Mouse (Mus musculus) large intestine, adult 2 months (tissue): ENCODE results near the gene Gm11541. TPM values are rescaled to one million over a fixed set of nuclear protein-coding genes. Genes with fewer than 3 reads are reported as not detected.

Source experiments
- DNase-seq: peaks from one replicate; pipeline ENCODE4 v3.0.0-alpha.2; 2012; ENCODE audit warnings: low read depth, low spot score
- WGBS: fragments of 180-500 bp; shearing (Covaris S2); methylation state at CpG from one replicate; pipeline ENCODE4 v1.1.7; 2018; 5-methylcytosine and 5-hydroxymethylcytosine counted together
- polyA plus RNA-seq: library from polyadenylated mRNA; depleted of rRNA; stranded (reverse); fragments of >200 nt; gene quantifications from 2 replicates; pipeline ENCODE4 v1.2.3, GENCODE M21; 2012; rRNA removed

The Gm11541 gene
- polyA plus RNA-seq, 1 experiment: not detected

DNA sequence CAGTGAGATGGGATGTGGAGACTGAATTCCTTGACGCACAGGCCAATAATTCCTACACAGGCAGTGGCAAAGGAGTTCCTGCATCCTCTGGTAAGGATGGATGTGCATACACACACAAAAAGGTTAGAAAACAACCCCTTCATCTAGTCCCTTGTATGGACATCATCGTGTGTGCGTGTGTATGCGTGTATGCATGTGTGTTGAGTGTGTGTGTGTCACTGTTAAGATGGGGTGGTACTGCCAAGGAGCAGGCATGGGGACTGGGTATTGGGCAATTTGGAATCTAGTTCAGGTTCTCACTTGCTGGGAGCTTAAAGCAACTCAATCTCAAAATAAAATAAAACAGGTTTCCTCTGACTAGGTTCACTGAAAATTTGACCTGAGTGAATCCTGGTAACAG is 57.8 kb downstream of the Gm11541 start:
- 96% methylated on average over 4 of the region's 4 CpGs for WGBS
- no peak for DNase-seq

Other genes starting within 250 kb of the Gm11541 start
- 8.8 and 10.1 TPM in 2 replicates for gene Cacna1g, start 230.3 kb downstream of the Gm11541 start, polyA plus RNA-seq
- 0.05 TPM in 1 of 2 replicates, not detected in the other for gene Spata20, start 218.3 kb downstream of the Gm11541 start, polyA plus RNA-seq
- gene Epn3, start 204.5 kb downstream of the Gm11541 start, polyA plus RNA-seq: 1.6 and 2.4 TPM in 2 replicates
- 0.84 and 1.2 TPM in 2 replicates for gene Mycbpap, start 182.8 kb downstream of the Gm11541 start, polyA plus RNA-seq
- 2.5 and 6.2 TPM in 2 replicates for gene Rsad1, start 155.2 kb downstream of the Gm11541 start, polyA plus RNA-seq
- 0.63 and 1.1 TPM in 2 replicates for gene Chad, start 139.5 kb downstream of the Gm11541 start, polyA plus RNA-seq
- 19.8 and 31.8 TPM in 2 replicates for gene Acsf2, start 102.6 kb downstream of the Gm11541 start, polyA plus RNA-seq
- gene Lrrc59, start 74.7 kb downstream of the Gm11541 start, polyA plus RNA-seq: 165 and 204 TPM in 2 replicates
- gene Mrpl27, start 50.7 kb downstream of the Gm11541 start, polyA plus RNA-seq: 60.7 and 77.6 TPM in 2 replicates
- 5.9 and 7.3 TPM in 2 replicates for gene Eme1, start 50.5 kb downstream of the Gm11541 start, polyA plus RNA-seq
- gene Xylt2, start 27.0 kb downstream of the Gm11541 start, polyA plus RNA-seq: 14.7 and 17.7 TPM in 2 replicates
- not detected in 2 replicates for gene Cdc34b, start 37.3 kb upstream of the Gm11541 start, polyA plus RNA-seq
- gene Tmem92, start 78.2 kb upstream of the Gm11541 start, polyA plus RNA-seq: 0.43 and 1.2 TPM in 2 replicates
- 39.6 and 45.7 TPM in 2 replicates for gene Col1a1, start 231.7 kb upstream of the Gm11541 start, polyA plus RNA-seq